Mouse (Mus musculus) liver, adult 2 months (tissue): ENCODE results near the gene Tmem108. TPM values are rescaled to one million over a fixed set of nuclear protein-coding genes. Genes with fewer than 3 reads are reported as not detected.

Experiments used
- DNase-seq: peaks from one replicate; pipeline ENCODE4 v3.0.0-alpha.2; 2011; ENCODE audit warnings: low read depth, low spot score; ENCODE audit errors: extremely low read depth
- H3K27ac ChIP-seq: fragments of 200-500 bp; replicated peaks from 2 replicates; pipeline ENCODE4 v1.5.1; 2012; ENCODE audit warnings: low read depth, mild to moderate bottlenecking, control low read depth, inconsistent platforms, low read length; ENCODE audit not compliant: insufficient read depth
- H3K27me3 ChIP-seq: fragments of 200-500 bp; 2 replicates; pipeline ENCODE4 v1.6.1; 2012; ENCODE audit warnings: mild to moderate bottlenecking, moderate library complexity, low read length, inconsistent platforms; ENCODE audit not compliant: control insufficient read depth, insufficient read depth
- H3K36me3 ChIP-seq: fragments of 200-500 bp; 2 replicates; pipeline ENCODE4 v1.6.1; 2012; ENCODE audit warnings: low read length, inconsistent platforms; ENCODE audit not compliant: control insufficient read depth, insufficient read depth
- H3K4me1 ChIP-seq: fragments of 200-500 bp; 2 replicates; pipeline ENCODE4 v1.6.1; 2011; ENCODE audit warnings: low read length; ENCODE audit not compliant: control insufficient read depth, insufficient read depth
- H3K4me3 ChIP-seq: fragments of 200-500 bp; 2 replicates; pipeline ENCODE4 v1.5.1; 2011; ENCODE audit warnings: low read depth, mild to moderate bottlenecking, control low read depth, low read length, moderate library complexity; ENCODE audit not compliant: insufficient read depth
- H3K79me2 ChIP-seq: fragments of 200-500 bp; 2 replicates; pipeline ENCODE4 v1.6.1; 2012; ENCODE audit warnings: inconsistent platforms, mild to moderate bottlenecking, low read length, moderate library complexity; ENCODE audit not compliant: control insufficient read depth, insufficient read depth
- H3K9ac ChIP-seq: fragments of 200-500 bp; 2 replicates; pipeline ENCODE4 v1.6.1; 2012; ENCODE audit warnings: low read depth, mild to moderate bottlenecking, control low read depth, inconsistent platforms, low read length
- CTCF ChIP-seq: fragments of 200-500 bp; IDR thresholded peaks from 2 replicates; pipeline ENCODE4 v1.5.1; 2011; ENCODE audit warnings: low read depth, low read length, control low read depth
- POLR2A ChIP-seq: fragments of 200-500 bp; IDR thresholded peaks from 2 replicates; pipeline ENCODE4 v1.6.1; 2011; ENCODE audit warnings: low read length, control low read depth; ENCODE audit not compliant: insufficient read depth; ENCODE audit errors: extremely low read depth
- WGBS: fragments of 180-500 bp; shearing (Covaris S2); methylation state at CpG from one replicate; pipeline ENCODE4 v1.1.7; 2018; 5-methylcytosine and 5-hydroxymethylcytosine counted together
- polyA plus RNA-seq: library from polyadenylated mRNA; depleted of rRNA; stranded (reverse); fragments of >200 nt; gene quantifications from 2 replicates; pipeline ENCODE4 v1.2.3, GENCODE M21; 2012
- total RNA-seq: library from RNA; depleted of rRNA; stranded (reverse); fragments of >200 nt; gene quantifications from 2 replicates; pipeline ENCODE4 v1.2.3, GENCODE M21; 2014

Gene Tmem108
- total and polyA plus RNA-seq, 2 experiments: 0.09 to 0.40 TPM

- no peak for DNase-seq
- WGBS: 85% methylated on average over 4 of the region's 4 CpGs
- H3K4me1 ChIP-seq: no peaks in the 10 kb centered on the region
- no peak overlapping the region for H3K9ac ChIP-seq
- no peak overlapping the region for H3K4me3 ChIP-seq
- H3K27ac ChIP-seq: no peak overlapping the region
- no peaks in the 10 kb centered on the region for H3K27me3 ChIP-seq
- TF ChIP-seq POLR2A: no peak
- no peak for TF ChIP-seq CTCF
- no peaks in the 10 kb centered on the region for H3K36me3 ChIP-seq
- no peaks in the 10 kb centered on the region for H3K79me2 ChIP-seq
Measured at GRCm38 (mm10) chr9:103701448-103701847, 60.2 kb downstream of the Tmem108 start.

GRCm38 (mm10) chr9:103700240-103700639 lies 61.4 kb downstream of the Tmem108 start:
- H3K4me3 ChIP-seq: no peak overlapping the region
- no peak for DNase-seq
- H3K9ac ChIP-seq: no peak overlapping the region
- no peaks in the 10 kb centered on the region for H3K79me2 ChIP-seq
- no peaks in the 10 kb centered on the region for H3K4me1 ChIP-seq
- H3K36me3 ChIP-seq: no peaks in the 10 kb centered on the region
- H3K27me3 ChIP-seq: no peaks in the 10 kb centered on the region
- 90% methylated on average over 1 of the region's 1 CpGs for WGBS
- TF ChIP-seq POLR2A (no peak), CTCF (no peak)
- no peak overlapping the region for H3K27ac ChIP-seq

- Histone ChIP-seq H3K9ac (no peak overlapping the region), H3K4me1 (no peaks in the 10 kb centered on the region), H3K4me3 (no peak overlapping the region), H3K79me2 (no peaks in the 10 kb centered on the region), H3K27me3 (no peaks in the 10 kb centered on the region), H3K27ac (no peak overlapping the region), H3K36me3 (no peaks in the 10 kb centered on the region)
- no peak for DNase-seq
- no peak for TF ChIP-seq CTCF
- no peak for TF ChIP-seq POLR2A
- 71% methylated on average over 6 of the region's 6 CpGs for WGBS
Measured at GRCm38 (mm10) chr9:103696967-103697366, 64.7 kb downstream of the Tmem108 start.

- DNase-seq: no peak
- no peak overlapping the region for H3K4me3 ChIP-seq
- H3K27me3 ChIP-seq: no peaks in the 10 kb centered on the region
- H3K36me3 ChIP-seq: no peaks in the 10 kb centered on the region
- H3K9ac ChIP-seq: no peak overlapping the region
- no peak overlapping the region for H3K27ac ChIP-seq
- H3K79me2 ChIP-seq: no peaks in the 10 kb centered on the region
- no peak for TF ChIP-seq POLR2A
- no peak for TF ChIP-seq CTCF
- H3K4me1 ChIP-seq: no peaks in the 10 kb centered on the region; the same call in 1 of the 2 replicates
Measured at GRCm38 (mm10) chr9:103693826-103694225, 67.8 kb downstream of the Tmem108 start.

- WGBS: 93% methylated on average over 4 of the region's 4 CpGs
- H3K4me3 ChIP-seq: no peak overlapping the region
- no peaks in the 10 kb centered on the region for H3K27me3 ChIP-seq
- TF ChIP-seq CTCF (no peak), POLR2A (no peak)
- no peaks in the 10 kb centered on the region for H3K36me3 ChIP-seq
- no peak overlapping the region for H3K9ac ChIP-seq
- no peaks in the 10 kb centered on the region for H3K79me2 ChIP-seq
- H3K4me1 ChIP-seq: no peaks in the 10 kb centered on the region; the same call in 1 of the 2 replicates
- no peak for DNase-seq
- no peak overlapping the region for H3K27ac ChIP-seq
Measured at GRCm38 (mm10) chr9:103692699-103693098, 68.9 kb downstream of the Tmem108 start.

- Histone ChIP-seq H3K79me2 (no peaks in the 10 kb centered on the region), H3K27me3 (no peaks in the 10 kb centered on the region), H3K36me3 (no peaks in the 10 kb centered on the region), H3K27ac (no peak overlapping the region), H3K4me3 (no peak overlapping the region), H3K4me1 (no peaks in the 10 kb centered on the region; the same call in 1 of the 2 replicates), H3K9ac (no peak overlapping the region)
- 94% methylated on average over 9 of the region's 9 CpGs for WGBS
- no peak for DNase-seq
- TF ChIP-seq POLR2A (no peak), CTCF (no peak)
Measured at GRCm38 (mm10) chr9:103691847-103692246, 69.8 kb downstream of the Tmem108 start.
